Mouse (Mus musculus): ENCODE measurements at regions not wholly inside any gene's neighbourhood (a gene's known extent, or its start where the extent isn't known, plus 50 kb on each side); places are given as distances from the start of the nearest gene placed in this dataset.
A peak's percentile ranks its signal among the peaks of the same experiment; 100 is the strongest.

GRCm38 (mm10) chr4:54587197-54587596, 357.7 kb upstream of the Zfp462 start:
- no peak overlapping the region for H3K4me3 ChIP-seq
- TF ChIP-seq CTCF (conservative IDR thresholded peaks at IDR 0.05), result no peak
- DNase-seq (ENCODE audit: low spot score in 2 of 2), result no peak
- H3K27ac ChIP-seq, result no peak overlapping the region

GRCm38 (mm10) chr4:54588704-54589103, 356.1 kb upstream of the Zfp462 start:
- no peak for TF ChIP-seq CTCF (conservative IDR thresholded peaks at IDR 0.05)
- Histone ChIP-seq H3K4me3 (no peak overlapping the region), H3K27ac (no peak overlapping the region)
- no peak for DNase-seq (ENCODE audit: low spot score in 2 of 2)

GRCm38 (mm10) chr4:54601671-54602512, 343.0 kb upstream of the Zfp462 start:
- no peak for TF ChIP-seq CTCF (conservative IDR thresholded peaks at IDR 0.05)
- Histone ChIP-seq H3K27ac (no peak overlapping the region), H3K4me3 (no peak overlapping the region)
- no peak for DNase-seq (ENCODE audit: low spot score in 2 of 2)

GRCm38 (mm10) chr4:54602513-54603205, 342.2 kb upstream of the Zfp462 start:
- Histone ChIP-seq H3K27ac (no peak overlapping the region), H3K4me3 (no peak overlapping the region)
- TF ChIP-seq CTCF (conservative IDR thresholded peaks at IDR 0.05), result no peak
- DNase-seq (ENCODE audit: low spot score in 2 of 2), result no peak

GRCm38 (mm10) chr4:54610101-54610500, 334.7 kb upstream of the Zfp462 start:
- Histone ChIP-seq H3K27ac (no peak overlapping the region), H3K4me3 (no peak overlapping the region)
- DNase-seq (ENCODE audit: low spot score in 2 of 2), result no peak
- no peak for TF ChIP-seq CTCF (conservative IDR thresholded peaks at IDR 0.05)

- no peak for TF ChIP-seq CTCF (conservative IDR thresholded peaks at IDR 0.05)
Observed at GRCm38 (mm10) chr4:54611990-54612980, 332.6 kb upstream of the Zfp462 start.

GRCm38 (mm10) chr4:54613076-54613475, 331.8 kb upstream of the Zfp462 start:
- no peak for TF ChIP-seq CTCF (conservative IDR thresholded peaks at IDR 0.05)
- no peak overlapping the region for H3K27ac ChIP-seq
- H3K4me3 ChIP-seq, result no peak overlapping the region
- no peak for DNase-seq (ENCODE audit: low spot score in 2 of 2)

More at GRCm38 (mm10) chr4:54611990-54612980, 332.6 kb upstream of the Zfp462 start:
- Histone ChIP-seq H3K27ac (no peak overlapping the region), H3K4me3 (no peak overlapping the region)
- no peak for DNase-seq (ENCODE audit: low spot score in 2 of 2)

- Histone ChIP-seq H3K4me3 (no peak overlapping the region), H3K27ac (no peak overlapping the region)
- TF ChIP-seq CTCF (conservative IDR thresholded peaks at IDR 0.05), result no peak
- DNase-seq (ENCODE audit: low spot score in 2 of 2), result no peak
Observed at GRCm38 (mm10) chr4:54613611-54614010, 331.2 kb upstream of the Zfp462 start.

GRCm38 (mm10) chr4:54615886-54616285, 329.0 kb upstream of the Zfp462 start:
- TF ChIP-seq CTCF (conservative IDR thresholded peaks at IDR 0.05), result no peak
- DNase-seq (ENCODE audit: low spot score in 2 of 2), result no peak
- Histone ChIP-seq H3K4me3 (no peak overlapping the region), H3K27ac (no peak overlapping the region)

- H3K4me3 ChIP-seq, result no peak overlapping the region
- H3K27ac ChIP-seq, result no peak overlapping the region
- no peak for DNase-seq (ENCODE audit: low spot score in 2 of 2)
- TF ChIP-seq CTCF (conservative IDR thresholded peaks at IDR 0.05), result no peak
Observed at GRCm38 (mm10) chr4:54624024-54624873, 320.6 kb upstream of the Zfp462 start.

GRCm38 (mm10) chr4:54636986-54637641, 307.7 kb upstream of the Zfp462 start:
- Histone ChIP-seq H3K4me3 (no peak overlapping the region), H3K27ac (no peak overlapping the region)
- DNase-seq (ENCODE audit: low spot score in 2 of 2), result peak in 1 of 2 experiments; percentile 37
- TF ChIP-seq CTCF (conservative IDR thresholded peaks at IDR 0.05), result no peak

Measured in layer of hippocampus, adult 2 months (tissue).